Mouse (Mus musculus) cortical plate, adult 2 months (tissue): ENCODE measurements around the gene Jakmip3.

Experiments used
- CTCF ChIP-seq: fragments of 200-500 bp; IDR thresholded peaks from 2 replicates; pipeline ENCODE4 v1.5.1; 2011; ENCODE audit warnings: mild to moderate bottlenecking, control low read depth, low read length; ENCODE audit not compliant: insufficient read depth; ENCODE audit errors: extremely low read depth
- POLR2A ChIP-seq: fragments of 200-500 bp; IDR thresholded peaks from 2 replicates; pipeline ENCODE4 v1.6.1; 2011; ENCODE audit warnings: mild to moderate bottlenecking, low read length, control low read depth; ENCODE audit not compliant: insufficient read depth; ENCODE audit errors: extremely low read depth

DNA sequence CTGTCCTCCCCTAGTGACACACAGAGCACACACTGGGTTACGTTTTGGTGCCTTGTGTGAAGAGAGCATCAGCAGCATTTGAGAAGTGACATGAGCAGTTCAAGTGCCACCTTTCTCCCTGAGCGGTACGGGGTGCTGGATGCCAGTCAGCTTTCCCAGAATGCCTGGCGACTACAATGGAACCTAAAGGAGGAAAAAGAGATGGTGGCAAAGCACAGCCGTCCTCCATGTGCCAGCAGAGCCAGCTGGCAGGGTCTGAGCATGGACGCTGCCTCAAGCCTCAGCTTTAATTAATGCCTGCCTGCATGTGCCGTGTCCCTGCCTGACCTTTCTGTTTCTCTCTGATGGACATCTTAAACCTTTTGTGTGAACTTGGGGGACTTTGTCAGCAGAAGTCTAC, 15.3 kb downstream of the Jakmip3 start:
- TF ChIP-seq CTCF (no peak), POLR2A (no peak)
